Mouse (Mus musculus): Measurements from ENCODE around the gene Col25a1. TPM values are rescaled to one million over a fixed set of nuclear protein-coding genes. Genes with fewer than 3 reads are reported as not detected.

Col25a1 gene
- polyA plus RNA-seq, 1 experiment from 2014 or later = 18.3 TPM

GRCm38 (mm10) chr3:130270509-130270908, 139.2 kb downstream of the Col25a1 start:
- Histone ChIP-seq H3K27me3 (ENCODE audit: control insufficient read depth, insufficient read depth, low read length) (no peaks in the 10 kb centered on the region), H3K4me1 (ENCODE audit: control insufficient read depth, insufficient read depth, low read length) (no peaks in the 10 kb centered on the region), H3K9ac (ENCODE audit: low read length) (no peak overlapping the region), H3K4me2 (ENCODE audit: low read depth, severe bottlenecking) (no peak overlapping the region), H3K4me3 (ENCODE audit: low read depth, low read length) (no peak overlapping the region), H3K36me3 (ENCODE audit: control insufficient read depth, insufficient read depth, low read length) (no peaks in the 10 kb centered on the region), H3K9me3 (ENCODE audit: control insufficient read depth, low read length) (no peaks in the 10 kb centered on the region), H3K27ac (replicated peaks; ENCODE audit: low read depth, low read length) (no peak overlapping the region)
- DNase-seq (ENCODE audit: low spot score) (no peak), ATAC-seq (ENCODE audit: insufficient number of reproducible peaks, low FRiP score, low TSS enrichment, low read depth) (no peak)
- WGBS = 92% methylated on average over 3 of the region's 3 CpGs

- 41% methylated on average over 2 of the region's 2 CpGs for WGBS
- no peak overlapping the region for H3K27ac ChIP-seq (replicated peaks; ENCODE audit: low read depth, low read length)
- H3K4me2 ChIP-seq (ENCODE audit: low read depth, severe bottlenecking) = no peak overlapping the region
- no peaks in the 10 kb centered on the region for H3K27me3 ChIP-seq (ENCODE audit: control insufficient read depth, insufficient read depth, low read length)
- no peaks in the 10 kb centered on the region for H3K9me3 ChIP-seq (ENCODE audit: control insufficient read depth, low read length)
- ATAC-seq (ENCODE audit: insufficient number of reproducible peaks, low FRiP score, low TSS enrichment, low read depth) = no peak
- H3K9ac ChIP-seq (ENCODE audit: low read length) = no peak overlapping the region
- no peak overlapping the region for H3K4me3 ChIP-seq (ENCODE audit: low read depth, low read length)
- no peak for DNase-seq (ENCODE audit: low spot score)
- H3K4me1 ChIP-seq (ENCODE audit: control insufficient read depth, insufficient read depth, low read length) = no peaks in the 10 kb centered on the region
- H3K36me3 ChIP-seq (ENCODE audit: control insufficient read depth, insufficient read depth, low read length) = no peaks in the 10 kb centered on the region
Observed at GRCm38 (mm10) chr3:130273949-130274348, 142.6 kb downstream of the Col25a1 start.

GRCm38 (mm10) chr3:130278298-130279050, 147.2 kb downstream of the Col25a1 start:
- Histone ChIP-seq H3K36me3 (ENCODE audit: control insufficient read depth, insufficient read depth, low read length) (no peaks in the 10 kb centered on the region), H3K4me1 (ENCODE audit: control insufficient read depth, insufficient read depth, low read length) (peaks cover 2% of the 10 kb centered on the region; the same call in 1 of the 2 replicates), H3K9ac (ENCODE audit: low read length) (no peak overlapping the region), H3K4me3 (ENCODE audit: low read depth, low read length) (no peak overlapping the region), H3K4me2 (ENCODE audit: low read depth, severe bottlenecking) (no peak overlapping the region), H3K27me3 (ENCODE audit: control insufficient read depth, insufficient read depth, low read length) (no peaks in the 10 kb centered on the region), H3K27ac (replicated peaks; ENCODE audit: low read depth, low read length) (no peak overlapping the region), H3K9me3 (ENCODE audit: control insufficient read depth, low read length) (no peaks in the 10 kb centered on the region)
- ATAC-seq (ENCODE audit: insufficient number of reproducible peaks, low FRiP score, low TSS enrichment, low read depth) = no peak
- DNase-seq (ENCODE audit: low spot score) = no peak
- WGBS = 76% methylated on average over 10 of the region's 10 CpGs

GRCm38 (mm10) chr3:130283011-130283760, 151.9 kb downstream of the Col25a1 start:
- Histone ChIP-seq H3K4me3 (ENCODE audit: low read depth, low read length) (no peak overlapping the region), H3K4me2 (ENCODE audit: low read depth, severe bottlenecking) (no peak overlapping the region), H3K27me3 (ENCODE audit: control insufficient read depth, insufficient read depth, low read length) (no peaks in the 10 kb centered on the region), H3K36me3 (ENCODE audit: control insufficient read depth, insufficient read depth, low read length) (no peaks in the 10 kb centered on the region), H3K4me1 (ENCODE audit: control insufficient read depth, insufficient read depth, low read length) (peaks cover 2% of the 10 kb centered on the region; the same call in 1 of the 2 replicates), H3K9me3 (ENCODE audit: control insufficient read depth, low read length) (no peaks in the 10 kb centered on the region), H3K27ac (replicated peaks; ENCODE audit: low read depth, low read length) (no peak overlapping the region), H3K9ac (ENCODE audit: low read length) (no peak overlapping the region)
- no peak for ATAC-seq (ENCODE audit: insufficient number of reproducible peaks, low FRiP score, low TSS enrichment, low read depth)
- 69% methylated on average over 11 of the region's 11 CpGs for WGBS
- DNase-seq (ENCODE audit: low spot score) = no peak

- no peak for DNase-seq (ENCODE audit: low spot score)
- Histone ChIP-seq H3K4me1 (ENCODE audit: control insufficient read depth, insufficient read depth, low read length) (peaks cover 4% of the 10 kb centered on the region; the same call in 1 of the 2 replicates), H3K36me3 (ENCODE audit: control insufficient read depth, insufficient read depth, low read length) (no peaks in the 10 kb centered on the region), H3K27me3 (ENCODE audit: control insufficient read depth, insufficient read depth, low read length) (no peaks in the 10 kb centered on the region), H3K27ac (replicated peaks; ENCODE audit: low read depth, low read length) (no peak overlapping the region), H3K4me3 (ENCODE audit: low read depth, low read length) (no peak overlapping the region), H3K9ac (ENCODE audit: low read length) (no peak overlapping the region), H3K4me2 (ENCODE audit: low read depth, severe bottlenecking) (no peak overlapping the region), H3K9me3 (ENCODE audit: control insufficient read depth, low read length) (no peaks in the 10 kb centered on the region)
- ATAC-seq (ENCODE audit: insufficient number of reproducible peaks, low FRiP score, low TSS enrichment, low read depth) = no peak
- WGBS = 93% methylated on average over 2 of the region's 2 CpGs
Observed at GRCm38 (mm10) chr3:130288102-130288501, 156.8 kb downstream of the Col25a1 start.

GRCm38 (mm10) chr3:130288756-130289155, 157.5 kb downstream of the Col25a1 start:
- no peaks in the 10 kb centered on the region for H3K27me3 ChIP-seq (ENCODE audit: control insufficient read depth, insufficient read depth, low read length)
- ATAC-seq (ENCODE audit: insufficient number of reproducible peaks, low FRiP score, low TSS enrichment, low read depth) (no peak), DNase-seq (ENCODE audit: low spot score) (no peak)
- H3K4me1 ChIP-seq (ENCODE audit: control insufficient read depth, insufficient read depth, low read length) = peaks cover 4% of the 10 kb centered on the region; the same call in 1 of the 2 replicates
- H3K36me3 ChIP-seq (ENCODE audit: control insufficient read depth, insufficient read depth, low read length) = no peaks in the 10 kb centered on the region
- no peak overlapping the region for H3K9ac ChIP-seq (ENCODE audit: low read length)
- no peak overlapping the region for H3K4me2 ChIP-seq (ENCODE audit: low read depth, severe bottlenecking)
- no peak overlapping the region for H3K27ac ChIP-seq (replicated peaks; ENCODE audit: low read depth, low read length)
- no peaks in the 10 kb centered on the region for H3K9me3 ChIP-seq (ENCODE audit: control insufficient read depth, low read length)
- WGBS = 83% methylated on average over 4 of the region's 4 CpGs
- no peak overlapping the region for H3K4me3 ChIP-seq (ENCODE audit: low read depth, low read length)

- ATAC-seq (ENCODE audit: insufficient number of reproducible peaks, low FRiP score, low TSS enrichment, low read depth) (no peak), DNase-seq (ENCODE audit: low spot score) (no peak)
- Histone ChIP-seq H3K4me1 (ENCODE audit: control insufficient read depth, insufficient read depth, low read length) (peaks cover 4% of the 10 kb centered on the region; the same call in 1 of the 2 replicates), H3K27me3 (ENCODE audit: control insufficient read depth, insufficient read depth, low read length) (no peaks in the 10 kb centered on the region), H3K9ac (ENCODE audit: low read length) (no peak overlapping the region), H3K4me3 (ENCODE audit: low read depth, low read length) (no peak overlapping the region), H3K9me3 (ENCODE audit: control insufficient read depth, low read length) (no peaks in the 10 kb centered on the region), H3K4me2 (ENCODE audit: low read depth, severe bottlenecking) (no peak overlapping the region), H3K36me3 (ENCODE audit: control insufficient read depth, insufficient read depth, low read length) (no peaks in the 10 kb centered on the region), H3K27ac (replicated peaks; ENCODE audit: low read depth, low read length) (no peak overlapping the region)
- WGBS = 95% methylated on average over 3 of the region's 3 CpGs
Observed at GRCm38 (mm10) chr3:130289220-130289619, 157.9 kb downstream of the Col25a1 start.

GRCm38 (mm10) chr3:130290175-130290574, 158.9 kb downstream of the Col25a1 start:
- ATAC-seq (ENCODE audit: insufficient number of reproducible peaks, low FRiP score, low TSS enrichment, low read depth) (no peak), DNase-seq (ENCODE audit: low spot score) (no peak)
- Histone ChIP-seq H3K27me3 (ENCODE audit: control insufficient read depth, insufficient read depth, low read length) (no peaks in the 10 kb centered on the region), H3K9me3 (ENCODE audit: control insufficient read depth, low read length) (no peaks in the 10 kb centered on the region), H3K4me2 (ENCODE audit: low read depth, severe bottlenecking) (no peak overlapping the region), H3K4me1 (ENCODE audit: control insufficient read depth, insufficient read depth, low read length) (peaks cover 4% of the 10 kb centered on the region; the same call in 1 of the 2 replicates), H3K9ac (ENCODE audit: low read length) (no peak overlapping the region), H3K4me3 (ENCODE audit: low read depth, low read length) (no peak overlapping the region), H3K27ac (replicated peaks; ENCODE audit: low read depth, low read length) (no peak overlapping the region), H3K36me3 (ENCODE audit: control insufficient read depth, insufficient read depth, low read length) (no peaks in the 10 kb centered on the region)
- WGBS = 46% methylated on average over 6 of the region's 6 CpGs
